Mouse (Mus musculus) frontal cortex, adult (tissue): ENCODE measurements at regions not wholly inside any gene's neighbourhood (a gene's known extent, or its start where the extent isn't known, plus 50 kb on each side); places are given as distances from the start of the nearest gene placed in this dataset.
"Not testable (repeated sequence)": the region's sequence is repeated elsewhere in the genome, so short reads cannot be mapped to it uniquely, and the experiment has no call there.

ENCODE experiments used
- ATAC-seq: cut with Nextera tagmentation; 2 replicates; pipeline ENCODE4 v1.9.2; 2017; ENCODE audit warnings: mild to moderate bottlenecking, moderate library complexity, mixed read lengths; ENCODE audit not compliant: low TSS enrichment

DNA sequence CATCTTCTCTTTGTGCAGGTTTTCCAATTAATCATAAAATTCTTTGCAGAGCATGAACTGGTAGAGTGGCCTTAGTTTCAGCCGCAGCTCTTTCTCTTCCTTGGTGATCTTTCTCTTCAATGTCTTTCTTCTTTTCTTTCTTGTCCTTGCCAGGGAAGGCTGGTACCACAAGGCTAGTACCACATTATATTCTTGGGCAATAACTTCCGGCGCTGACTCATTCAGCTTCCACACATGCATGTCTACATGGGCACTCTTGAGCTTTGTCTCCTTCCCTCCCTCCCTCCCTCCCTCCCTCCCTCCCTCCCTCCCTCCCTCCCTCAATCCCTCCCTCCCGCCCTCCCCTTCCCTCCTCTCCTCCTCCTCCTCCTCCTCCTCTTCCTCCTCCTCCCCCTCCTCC lies 98.1 kb upstream of the Pwp1 start:
- ATAC-seq: not testable (repeated sequence)

DNA sequence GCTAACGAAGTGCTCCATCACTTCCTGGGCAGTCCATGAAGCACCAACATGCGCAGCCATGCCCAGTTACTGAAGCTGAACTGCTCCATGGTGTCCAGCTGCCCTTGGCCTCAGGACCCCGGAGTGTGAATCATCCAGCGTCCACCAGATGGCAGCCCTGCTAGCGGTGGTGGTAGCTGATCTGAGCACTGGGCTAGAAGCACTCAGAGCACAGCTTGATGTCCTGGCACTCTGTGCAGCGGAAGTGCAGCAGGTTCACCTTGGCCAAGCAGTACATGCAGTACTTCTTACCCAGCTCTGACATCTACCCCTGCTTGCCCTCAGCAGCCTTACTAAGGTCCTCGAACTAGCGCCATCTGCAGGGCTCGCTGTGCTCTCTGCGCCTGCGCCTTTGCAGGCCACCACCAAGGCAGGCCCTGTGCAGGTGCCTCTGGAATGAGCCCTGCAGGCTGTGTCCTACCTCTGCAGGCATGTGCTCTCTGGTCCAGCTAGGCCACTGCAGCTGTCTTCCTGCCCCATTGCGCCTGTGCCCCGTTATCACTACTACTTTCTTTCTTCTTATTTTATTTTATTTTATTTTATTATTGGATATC lies 97.4 kb upstream of the Pwp1 start:
- ATAC-seq: not testable (repeated sequence)

DNA sequence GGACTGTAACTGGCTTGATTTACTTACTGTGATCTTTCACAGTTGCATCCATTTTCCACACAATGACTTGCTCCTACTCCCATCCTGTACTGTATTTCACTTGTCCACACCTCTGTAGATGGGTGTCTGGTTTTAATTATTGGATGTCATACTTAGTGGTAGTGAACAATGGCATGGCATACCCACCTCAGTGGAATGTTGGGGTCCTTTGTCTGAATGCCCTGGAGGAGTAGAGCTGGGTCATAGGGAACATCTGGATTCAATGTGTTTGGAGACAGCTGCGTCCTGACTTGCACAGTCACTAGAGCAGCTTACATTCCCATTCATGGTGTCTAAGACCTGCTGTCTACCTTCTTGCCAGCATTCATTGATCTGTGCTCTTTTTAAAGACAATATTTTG lies 91.5 kb upstream of the Pwp1 start:
- no peak for ATAC-seq

DNA sequence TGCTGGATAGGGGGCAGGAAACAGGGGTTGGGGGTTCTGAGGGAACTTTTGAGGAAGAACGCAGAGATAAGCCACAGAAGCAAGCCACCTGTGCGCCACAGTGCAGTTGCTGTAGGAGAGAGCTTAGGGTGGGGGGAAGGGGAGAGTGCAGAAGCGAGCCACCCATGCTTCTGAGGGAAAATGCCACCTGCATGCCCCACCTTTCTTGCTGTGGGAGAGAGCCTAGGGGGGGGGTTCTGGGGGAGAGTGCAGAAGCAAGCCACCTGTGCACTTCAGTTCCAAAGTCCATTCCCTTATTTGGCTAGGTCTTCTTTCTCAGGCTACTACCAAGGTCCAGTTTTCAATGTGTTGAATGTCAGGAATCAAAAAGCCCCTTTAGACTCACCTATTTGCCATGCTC lies 90.3 kb upstream of the Pwp1 start:
- no peak for ATAC-seq

DNA sequence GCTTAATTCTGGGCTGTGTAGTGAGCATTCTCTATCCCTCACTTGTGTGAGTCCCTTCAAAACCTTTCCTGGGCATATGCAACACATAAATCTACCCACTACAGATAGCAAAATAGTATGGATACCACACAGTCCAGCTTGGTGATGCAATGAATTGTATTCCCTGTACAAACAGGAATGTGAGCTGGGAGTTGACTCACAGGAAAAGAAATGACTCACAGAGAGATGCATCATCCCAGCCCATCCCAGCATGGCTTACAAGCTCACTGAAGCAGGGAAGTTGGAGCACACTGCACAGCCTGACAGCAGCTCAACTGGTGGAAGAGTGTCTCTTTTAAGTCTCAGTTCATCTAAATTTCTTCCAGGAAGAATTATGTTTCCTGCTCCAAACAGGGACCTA lies 89.7 kb upstream of the Pwp1 start:
- peak; percentile 95 for ATAC-seq

DNA sequence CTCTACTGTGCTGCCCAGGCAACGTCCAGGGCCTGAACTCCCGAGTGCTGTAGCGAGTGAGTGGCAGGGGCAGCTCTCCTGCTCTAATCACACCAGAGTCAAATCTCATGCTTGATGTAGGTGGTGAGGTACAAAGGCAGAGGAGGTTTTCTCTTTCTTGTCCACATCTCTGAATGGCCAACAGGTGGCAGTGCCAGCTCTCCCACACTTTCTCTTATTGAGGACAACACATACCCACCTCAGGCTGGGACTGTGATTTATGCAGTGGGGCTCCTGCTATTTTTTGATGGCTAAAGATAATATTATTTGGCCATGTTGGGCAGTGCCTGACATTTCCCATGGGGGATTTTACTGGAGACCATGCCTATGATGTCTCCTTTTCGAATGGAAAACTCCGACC lies 87.3 kb upstream of the Pwp1 start:
- ATAC-seq: no peak

DNA sequence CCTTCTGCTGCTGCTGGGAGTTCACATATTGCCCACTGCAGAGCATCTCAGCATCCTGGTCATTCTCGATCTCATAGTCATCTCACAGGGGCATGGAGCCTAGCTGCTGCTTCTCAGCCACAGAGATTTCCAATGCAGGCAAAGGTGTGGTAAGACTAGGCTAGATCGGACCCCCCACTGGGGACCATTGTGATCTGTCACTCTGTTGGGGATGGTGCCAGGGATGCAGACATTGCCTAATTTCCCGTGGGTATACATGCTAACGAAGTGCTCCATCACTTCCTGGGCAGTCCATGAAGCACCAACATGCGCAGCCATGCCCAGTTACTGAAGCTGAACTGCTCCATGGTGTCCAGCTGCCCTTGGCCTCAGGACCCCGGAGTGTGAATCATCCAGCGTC lies 83.9 kb upstream of the Pwp1 start:
- ATAC-seq: not testable (repeated sequence)

DNA sequence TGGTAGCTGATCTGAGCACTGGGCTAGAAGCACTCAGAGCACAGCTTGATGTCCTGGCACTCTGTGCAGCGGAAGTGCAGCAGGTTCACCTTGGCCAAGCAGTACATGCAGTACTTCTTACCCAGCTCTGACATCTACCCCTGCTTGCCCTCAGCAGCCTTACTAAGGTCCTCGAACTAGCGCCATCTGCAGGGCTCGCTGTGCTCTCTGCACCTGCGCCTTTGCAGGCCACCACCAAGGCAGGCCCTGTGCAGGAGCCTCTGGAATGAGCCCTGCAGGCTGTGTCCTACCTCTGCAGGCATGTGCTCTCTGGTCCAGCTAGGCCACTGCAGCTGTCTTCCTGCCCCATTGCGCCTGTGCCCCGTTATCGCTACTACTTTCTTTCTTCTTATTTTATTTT lies 83.5 kb upstream of the Pwp1 start:
- not testable (repeated sequence) for ATAC-seq

DNA sequence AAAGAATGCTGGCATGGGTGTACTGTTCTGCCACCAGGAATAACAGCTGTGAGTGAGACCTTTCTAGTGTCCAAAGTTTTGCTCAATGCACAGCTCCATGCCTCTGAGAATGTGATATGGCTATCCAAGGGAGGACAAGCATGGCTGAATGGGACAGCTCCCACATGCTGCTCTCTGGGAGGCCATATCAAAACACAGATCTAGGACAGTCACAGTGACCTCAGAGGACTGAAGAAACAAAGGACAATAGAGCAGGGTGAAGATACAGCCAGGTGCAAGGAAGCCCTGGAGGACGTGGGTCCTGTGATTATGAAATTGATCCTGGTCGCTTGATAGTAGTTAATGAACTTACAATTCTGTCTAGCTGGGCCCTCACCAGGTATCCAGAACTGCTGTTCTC lies 79.7 kb upstream of the Pwp1 start:
- not testable (repeated sequence) for ATAC-seq

DNA sequence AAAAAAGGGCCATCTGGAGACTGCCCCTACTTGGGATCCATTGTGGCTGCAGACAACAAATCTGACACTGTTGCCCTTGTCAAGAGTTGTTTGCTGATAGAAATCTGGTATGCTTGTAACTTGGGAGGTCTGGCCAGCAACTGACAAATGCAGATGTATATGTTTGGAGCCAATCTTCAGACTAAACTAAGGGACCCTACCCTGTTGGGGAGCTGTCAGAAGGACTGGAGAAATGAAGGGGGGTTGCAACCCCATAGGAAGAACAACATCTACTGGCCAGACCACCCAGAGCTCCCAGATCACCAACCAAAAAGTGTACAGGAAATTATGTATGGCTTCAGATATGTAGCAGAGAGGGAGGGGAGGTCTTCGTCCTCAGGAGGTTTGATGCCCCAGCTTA lies 54.3 kb upstream of the Pwp1 start:
- no peak for ATAC-seq
